Mouse (Mus musculus): Measurements from ENCODE around the gene Senp2. TPM values are rescaled to one million over a fixed set of nuclear protein-coding genes. Genes with fewer than 3 reads are reported as not detected.

Senp2 gene
- polyA plus RNA-seq, 1 experiment from 2014 or later, result 17.8 TPM

DNA sequence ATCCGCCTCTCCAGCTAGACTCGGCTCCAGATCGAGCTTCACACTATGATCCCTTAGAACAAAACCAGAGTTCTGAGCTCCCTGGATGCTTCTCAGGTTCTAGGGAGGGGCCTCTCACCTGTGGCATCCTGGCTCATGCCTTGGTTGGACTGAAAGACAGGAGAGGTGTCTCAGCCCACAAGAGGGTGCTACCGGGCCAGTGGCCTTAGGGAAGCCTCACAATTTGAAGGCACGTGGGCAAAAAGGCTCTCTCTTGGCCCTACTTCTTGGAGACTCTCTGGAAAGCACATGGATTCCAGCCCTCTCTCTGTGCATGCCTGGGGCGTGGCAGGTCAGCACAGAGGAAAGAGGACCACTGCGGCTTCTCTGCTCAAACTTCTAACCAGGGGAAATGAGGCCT is 62.1 kb downstream of the Senp2 start:
- WGBS, result 79% methylated on average over 7 of the region's 7 CpGs
- no peaks in the 10 kb centered on the region for H3K4me1 ChIP-seq (replicated peaks; ENCODE audit: control insufficient read depth, insufficient read depth, low read length)
- TF ChIP-seq CTCF (IDR thresholded peaks at IDR 0.05; ENCODE audit: low read depth), result peak; percentile 62
- no peak overlapping the region for H3K9ac ChIP-seq (ENCODE audit: low read depth, low read length)
- ATAC-seq, result no peak
- peaks cover 75% of the 10 kb centered on the region for H3K36me3 ChIP-seq (ENCODE audit: control insufficient read depth, insufficient read depth)
- H3K9me3 ChIP-seq (ENCODE audit: control insufficient read depth), result no peaks in the 10 kb centered on the region
- H3K4me3 ChIP-seq (ENCODE audit: low read depth, low read length), result no peak overlapping the region
- H3K27me3 ChIP-seq (replicated peaks; ENCODE audit: control insufficient read depth, insufficient read depth, low read length), result no peaks in the 10 kb centered on the region
- no peak overlapping the region for H3K27ac ChIP-seq (ENCODE audit: low read depth, low read length)
- no peak overlapping the region for H3K4me2 ChIP-seq (replicated peaks; ENCODE audit: low read depth)

DNA sequence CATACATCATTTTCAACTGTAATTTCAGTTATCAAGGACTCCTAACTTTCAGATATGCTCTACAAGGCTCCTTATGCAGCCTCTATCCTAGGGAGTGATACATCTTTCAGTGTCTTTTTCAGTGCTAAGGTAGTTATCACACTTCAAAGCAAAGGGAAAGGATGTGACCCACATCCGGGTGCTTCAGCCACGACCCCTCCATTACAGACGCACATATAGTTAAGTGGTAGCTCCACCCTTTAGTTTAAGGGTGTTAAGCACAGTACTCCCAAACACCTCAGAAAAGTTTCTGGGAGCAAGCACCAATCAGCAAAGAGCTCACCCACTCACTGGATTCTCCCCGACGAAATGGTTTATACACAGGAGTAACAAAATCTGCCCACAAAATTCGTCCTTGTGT is 65.8 kb downstream of the Senp2 start:
- no peaks in the 10 kb centered on the region for H3K4me1 ChIP-seq (replicated peaks; ENCODE audit: control insufficient read depth, insufficient read depth, low read length)
- no peak overlapping the region for H3K27ac ChIP-seq (ENCODE audit: low read depth, low read length)
- ATAC-seq, result no peak
- 83% methylated on average over 6 of the region's 6 CpGs for WGBS
- H3K9me3 ChIP-seq (ENCODE audit: control insufficient read depth), result no peaks in the 10 kb centered on the region
- no peak overlapping the region for H3K4me3 ChIP-seq (ENCODE audit: low read depth, low read length)
- peaks cover 72% of the 10 kb centered on the region for H3K36me3 ChIP-seq (ENCODE audit: control insufficient read depth, insufficient read depth)
- no peak overlapping the region for H3K4me2 ChIP-seq (replicated peaks; ENCODE audit: low read depth)
- no peak for TF ChIP-seq CTCF (IDR thresholded peaks at IDR 0.05; ENCODE audit: low read depth)
- H3K27me3 ChIP-seq (replicated peaks; ENCODE audit: control insufficient read depth, insufficient read depth, low read length), result no peaks in the 10 kb centered on the region
- no peak overlapping the region for H3K9ac ChIP-seq (ENCODE audit: low read depth, low read length)

DNA sequence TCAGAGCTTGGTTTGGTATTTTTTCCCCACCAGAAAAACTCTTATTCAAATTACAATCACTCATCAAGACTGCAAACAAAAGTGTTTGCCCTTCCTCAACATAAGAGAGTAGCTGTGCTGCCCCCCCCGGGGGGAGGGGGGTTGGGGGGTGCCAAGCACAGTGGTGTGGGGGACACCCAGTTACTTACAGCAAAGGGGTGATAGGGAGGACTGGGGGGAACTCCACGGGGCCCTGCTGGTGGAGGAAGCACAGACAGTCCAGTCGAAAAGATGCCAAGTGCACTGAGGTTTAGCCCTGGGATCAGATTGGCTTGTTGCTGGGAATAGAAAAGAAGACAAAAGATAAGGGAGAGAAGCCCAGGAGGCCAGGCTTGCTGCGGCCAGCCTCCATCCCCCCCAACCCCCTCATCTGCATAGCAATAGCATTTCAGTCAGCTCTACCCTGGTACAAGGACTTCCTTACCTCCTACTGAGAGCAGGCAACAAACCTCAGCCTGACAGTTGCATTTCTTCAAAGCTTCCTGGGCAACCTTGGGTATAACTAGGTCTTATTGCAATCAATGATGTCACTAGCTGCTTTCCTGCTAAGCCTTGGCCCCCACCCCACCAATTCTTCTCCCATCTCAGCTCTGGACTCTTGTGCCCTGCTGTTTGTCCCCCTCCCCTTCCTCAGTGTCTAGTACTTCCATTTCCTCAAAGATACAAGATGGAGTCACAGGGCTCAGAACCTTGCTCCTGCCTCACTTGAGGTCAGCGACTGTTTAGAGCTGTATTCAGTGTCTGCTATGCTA is 66.7 kb downstream of the Senp2 start:
- Histone ChIP-seq H3K27me3 (replicated peaks; ENCODE audit: control insufficient read depth, insufficient read depth, low read length) (no peaks in the 10 kb centered on the region), H3K4me2 (replicated peaks; ENCODE audit: low read depth) (no peak overlapping the region), H3K4me1 (replicated peaks; ENCODE audit: control insufficient read depth, insufficient read depth, low read length) (no peaks in the 10 kb centered on the region), H3K36me3 (ENCODE audit: control insufficient read depth, insufficient read depth) (peaks cover 74% of the 10 kb centered on the region), H3K9me3 (ENCODE audit: control insufficient read depth) (no peaks in the 10 kb centered on the region), H3K4me3 (ENCODE audit: low read depth, low read length) (no peak overlapping the region), H3K9ac (ENCODE audit: low read depth, low read length) (no peak overlapping the region), H3K27ac (ENCODE audit: low read depth, low read length) (no peak overlapping the region)
- ATAC-seq, result no peak
- TF ChIP-seq CTCF (IDR thresholded peaks at IDR 0.05; ENCODE audit: low read depth), result no peak
- WGBS, result 51% methylated on average over 5 of the region's 5 CpGs

DNA sequence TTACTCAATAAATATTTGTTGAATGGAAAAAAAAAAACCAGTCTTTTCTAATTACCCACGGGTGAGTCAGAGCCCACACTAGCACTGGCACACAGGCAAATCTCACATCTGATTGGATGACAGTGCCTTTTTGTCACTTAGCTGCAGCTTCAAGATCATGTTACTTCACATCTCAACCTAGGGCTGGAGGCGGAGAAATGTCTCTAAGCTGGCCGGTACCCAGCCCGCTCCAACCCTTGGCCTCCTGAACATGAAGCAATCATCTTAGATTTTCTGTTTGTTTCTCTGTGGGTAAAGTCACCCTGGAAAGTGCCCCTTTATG is 67.3 kb downstream of the Senp2 start:
- ATAC-seq, result no peak; the same call in 1 of the 2 replicates
- Histone ChIP-seq H3K27ac (ENCODE audit: low read depth, low read length) (no peak overlapping the region), H3K4me3 (ENCODE audit: low read depth, low read length) (no peak overlapping the region), H3K27me3 (replicated peaks; ENCODE audit: control insufficient read depth, insufficient read depth, low read length) (no peaks in the 10 kb centered on the region), H3K9ac (ENCODE audit: low read depth, low read length) (no peak overlapping the region), H3K9me3 (ENCODE audit: control insufficient read depth) (no peaks in the 10 kb centered on the region), H3K4me1 (replicated peaks; ENCODE audit: control insufficient read depth, insufficient read depth, low read length) (no peaks in the 10 kb centered on the region), H3K36me3 (ENCODE audit: control insufficient read depth, insufficient read depth) (peaks cover 80% of the 10 kb centered on the region), H3K4me2 (replicated peaks; ENCODE audit: low read depth) (no peak overlapping the region)
- TF ChIP-seq CTCF (IDR thresholded peaks at IDR 0.05; ENCODE audit: low read depth), result no peak
- WGBS, result 46% methylated on average over 4 of the region's 4 CpGs

DNA sequence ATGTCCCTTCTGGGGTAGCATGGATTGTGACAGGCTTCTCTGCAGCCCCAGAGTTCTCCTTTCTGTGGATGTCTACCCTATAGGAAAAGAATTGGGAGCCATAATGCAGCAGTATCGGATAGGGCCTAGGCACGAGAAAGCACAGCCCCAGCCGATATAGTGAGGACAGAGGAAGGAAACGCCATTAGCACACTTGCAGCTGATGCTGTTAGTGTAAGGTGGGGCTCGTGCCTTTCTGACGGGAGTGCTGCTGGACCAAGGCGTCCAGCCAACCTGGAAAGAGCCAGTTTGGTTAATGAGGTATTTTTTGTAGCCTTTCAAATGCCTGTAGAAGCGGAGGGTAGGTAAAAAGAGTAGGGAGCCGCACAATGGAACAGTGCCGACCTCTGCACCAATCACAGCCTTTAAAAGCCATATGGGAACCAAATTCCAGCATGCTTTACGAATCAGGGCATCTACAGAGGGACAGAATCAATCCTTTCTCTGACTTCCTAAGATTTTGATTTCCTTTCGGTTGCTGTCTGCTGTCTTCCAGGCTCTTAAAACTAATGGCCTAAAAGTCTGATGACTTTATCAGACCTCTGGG is 70.9 kb downstream of the Senp2 start:
- no peaks in the 10 kb centered on the region for H3K4me1 ChIP-seq (replicated peaks; ENCODE audit: control insufficient read depth, insufficient read depth, low read length)
- peaks cover 69% of the 10 kb centered on the region for H3K36me3 ChIP-seq (ENCODE audit: control insufficient read depth, insufficient read depth)
- WGBS, result 86% methylated on average over 12 of the region's 12 CpGs
- no peaks in the 10 kb centered on the region for H3K27me3 ChIP-seq (replicated peaks; ENCODE audit: control insufficient read depth, insufficient read depth, low read length)
- no peak overlapping the region for H3K4me2 ChIP-seq (replicated peaks; ENCODE audit: low read depth)
- H3K4me3 ChIP-seq (ENCODE audit: low read depth, low read length), result no peak overlapping the region
- ATAC-seq, result no peak
- no peaks in the 10 kb centered on the region for H3K9me3 ChIP-seq (ENCODE audit: control insufficient read depth)
- H3K27ac ChIP-seq (ENCODE audit: low read depth, low read length), result no peak overlapping the region
- H3K9ac ChIP-seq (ENCODE audit: low read depth, low read length), result no peak overlapping the region
- no peak for TF ChIP-seq CTCF (IDR thresholded peaks at IDR 0.05; ENCODE audit: low read depth)

DNA sequence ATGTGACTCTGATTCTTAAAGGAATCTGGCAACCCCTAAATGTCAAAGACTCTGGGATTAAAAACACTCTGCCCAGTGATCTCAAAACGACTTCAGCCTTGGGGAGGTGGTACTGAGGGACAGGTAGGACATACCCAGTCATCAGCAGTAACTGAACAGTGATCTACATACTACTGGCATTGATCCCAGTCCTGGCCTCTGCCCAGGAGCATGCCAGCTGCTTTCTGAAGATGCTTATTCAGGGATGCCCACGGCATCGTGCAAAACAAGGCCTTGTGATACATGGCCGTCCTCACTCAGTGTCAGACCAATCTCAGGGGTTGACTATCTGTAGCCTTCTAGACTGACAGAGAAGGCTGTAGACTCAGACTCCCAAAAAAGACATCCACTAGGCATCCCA is 76.1 kb downstream of the Senp2 start:
- peaks cover 43% of the 10 kb centered on the region for H3K36me3 ChIP-seq (ENCODE audit: control insufficient read depth, insufficient read depth)
- ATAC-seq, result no peak
- no peak overlapping the region for H3K27ac ChIP-seq (ENCODE audit: low read depth, low read length)
- no peak overlapping the region for H3K4me2 ChIP-seq (replicated peaks; ENCODE audit: low read depth)
- H3K4me1 ChIP-seq (replicated peaks; ENCODE audit: control insufficient read depth, insufficient read depth, low read length), result no peaks in the 10 kb centered on the region
- no peaks in the 10 kb centered on the region for H3K9me3 ChIP-seq (ENCODE audit: control insufficient read depth)
- no peak overlapping the region for H3K4me3 ChIP-seq (ENCODE audit: low read depth, low read length)
- 91% methylated on average over 4 of the region's 4 CpGs for WGBS
- H3K27me3 ChIP-seq (replicated peaks; ENCODE audit: control insufficient read depth, insufficient read depth, low read length), result no peaks in the 10 kb centered on the region
- no peak overlapping the region for H3K9ac ChIP-seq (ENCODE audit: low read depth, low read length)
- TF ChIP-seq CTCF (IDR thresholded peaks at IDR 0.05; ENCODE audit: low read depth), result no peak
